Mouse (Mus musculus) CH12.LX (cell line): ENCODE results near the gene Fbrsl1. TPM values are rescaled to one million over a fixed set of nuclear protein-coding genes. Genes with fewer than 3 reads are reported as not detected.

Experiments used
- DNase-seq: peaks from one replicate; pipeline ENCODE4 v3.0.0-alpha.2; 2013; ENCODE audit errors: extremely low read depth
- H3K27ac ChIP-seq: 2 replicates; pipeline ENCODE4 v1.5.1; 2012; ENCODE audit warnings: low read depth, mild to moderate bottlenecking, control low read depth, moderate library complexity; ENCODE audit not compliant: insufficient read depth
- H3K27me3 ChIP-seq: replicated peaks from 2 replicates; pipeline ENCODE3; 2012; ENCODE audit warnings: inconsistent platforms
- H3K36me3 ChIP-seq, 2 experiments: replicated peaks in 1 of 2; 2 replicates each; pipeline versions ENCODE3 to v1.6.1; 2012; ENCODE audit warnings: inconsistent platforms in 1 of 2, low read length in 1 of 2, mild to moderate bottlenecking in 1 of 2, mixed read lengths in 1 of 2, moderate library complexity in 1 of 2; ENCODE audit not compliant: control insufficient read depth in 1 of 2, insufficient read depth in 1 of 2
- H3K4me1 ChIP-seq, 2 experiments: 2 replicates each; pipeline ENCODE4 v1.6.1; 2012; ENCODE audit warnings: inconsistent platforms in 1 of 2, moderate library complexity in 1 of 2; ENCODE audit not compliant: insufficient read depth in 2 of 2, control insufficient read depth in 1 of 2
- H3K4me2 ChIP-seq: 2 replicates; pipeline ENCODE4 v1.6.1; 2012; ENCODE audit warnings: low read depth, mild to moderate bottlenecking, control low read depth; ENCODE audit not compliant: poor library complexity, insufficient read depth, severe bottlenecking
- H3K4me3 ChIP-seq, 3 experiments: fragments of 150-350 bp in 1 of 3; sonication (generic) in 1 of 3; replicated peaks in 1 of 3; 2 replicates each; pipeline versions ENCODE3 to v1.5.1; 2011 to 2012; ENCODE audit warnings: low read depth in 2 of 3, low read length in 2 of 3, mild to moderate bottlenecking in 2 of 3, moderate library complexity in 2 of 3, control low read depth in 1 of 3, improper control_type of control experiment in 1 of 3, inconsistent platforms in 1 of 3, mixed read lengths in 1 of 3; ENCODE audit not compliant: poor library complexity in 1 of 3
- H3K79me2 ChIP-seq: replicated peaks from 2 replicates; pipeline ENCODE4 v1.6.1; 2012; ENCODE audit warnings: mild to moderate bottlenecking, moderate library complexity; ENCODE audit not compliant: control insufficient read depth, poor library complexity, insufficient read depth, severe bottlenecking; ENCODE audit errors: extremely low read depth
- H3K9ac ChIP-seq: 2 replicates; pipeline ENCODE4 v1.6.1; 2012; ENCODE audit warnings: low read depth, mild to moderate bottlenecking, control low read depth, moderate library complexity; ENCODE audit not compliant: insufficient read depth
- H3K9me3 ChIP-seq: replicated peaks from 2 replicates; pipeline ENCODE3; 2012; ENCODE audit warnings: low read length, inconsistent platforms, mixed read lengths
- BHLHE40 ChIP-seq: IDR thresholded peaks from 2 replicates; pipeline ENCODE4 v1.6.1; 2011; ENCODE audit warnings: mild to moderate bottlenecking, low read depth, low read length, improper control_type of control experiment
- CHD1 ChIP-seq: IDR thresholded peaks from 2 replicates; pipeline ENCODE4 v1.6.1; 2012; ENCODE audit warnings: low read depth, low read length, improper control_type of control experiment, inconsistent platforms
- EP300 ChIP-seq: IDR thresholded peaks from 2 replicates; pipeline ENCODE4 v1.6.1; 2011; ENCODE audit warnings: low read length, improper control_type of control experiment
- ETS1 ChIP-seq: conservative IDR thresholded peaks from 2 replicates; pipeline ENCODE4 v1.6.1; 2012; ENCODE audit warnings: low read depth, mild to moderate bottlenecking, inconsistent platforms, low read length, improper control_type of control experiment, moderate library complexity
- IRF4 ChIP-seq: IDR thresholded peaks from 2 replicates; pipeline ENCODE4 v1.6.1; 2014; ENCODE audit warnings: low read depth, mild to moderate bottlenecking, inconsistent platforms, low read length, improper control_type of control experiment
- JUN ChIP-seq: IDR thresholded peaks from 2 replicates; pipeline ENCODE4 v1.6.1; 2011; ENCODE audit warnings: low read depth, mild to moderate bottlenecking, low read length, improper control_type of control experiment, moderate library complexity; ENCODE audit not compliant: insufficient read depth
- MAFK ChIP-seq: IDR thresholded peaks from 2 replicates; pipeline ENCODE4 v1.6.1; 2011; ENCODE audit warnings: low read length, improper control_type of control experiment; ENCODE audit not compliant: insufficient replicate concordance
- MAZ ChIP-seq: IDR thresholded peaks from 2 replicates; pipeline ENCODE4 v1.6.1; 2012; ENCODE audit warnings: low read depth, mild to moderate bottlenecking, inconsistent platforms, low read length, improper control_type of control experiment, moderate library complexity
- MEF2A ChIP-seq: IDR thresholded peaks from 2 replicates; pipeline ENCODE4 v1.6.1; 2014; ENCODE audit warnings: low read depth, mild to moderate bottlenecking, inconsistent platforms, low read length, improper control_type of control experiment, borderline replicate concordance
- MYC ChIP-seq: IDR thresholded peaks from 2 replicates; pipeline ENCODE4 v1.6.1; 2011; ENCODE audit warnings: low read depth, mild to moderate bottlenecking, improper control_type of control experiment, low read length
- PAX5 ChIP-seq: IDR thresholded peaks from 2 replicates; pipeline ENCODE4 v1.6.1; 2012; ENCODE audit warnings: low read length, inconsistent platforms, mixed read lengths
- POLR2AphosphoS2 ChIP-seq: IDR thresholded peaks from 2 replicates; pipeline ENCODE4 v1.6.1; 2011; ENCODE audit warnings: low read depth, low read length, improper control_type of control experiment
- TBP ChIP-seq: conservative IDR thresholded peaks from 2 replicates; pipeline ENCODE4 v1.6.1; 2011; ENCODE audit warnings: low read depth, low read length, improper control_type of control experiment
- TCF12 ChIP-seq: IDR thresholded peaks from 2 replicates; pipeline ENCODE4 v1.6.1; 2014; ENCODE audit warnings: low read depth, mild to moderate bottlenecking, inconsistent platforms, low read length, improper control_type of control experiment
- ZC3H11A ChIP-seq: IDR thresholded peaks from 2 replicates; pipeline ENCODE4 v1.6.1; 2012; ENCODE audit warnings: low read depth, mild to moderate bottlenecking, inconsistent platforms, low read length, improper control_type of control experiment
- ZKSCAN1 ChIP-seq: IDR thresholded peaks from 2 replicates; pipeline ENCODE4 v1.6.1; 2012; ENCODE audit warnings: low read depth, inconsistent platforms, low read length, improper control_type of control experiment, borderline replicate concordance
- ZMIZ1 ChIP-seq: IDR thresholded peaks from 2 replicates; pipeline ENCODE4 v1.6.1; 2012; ENCODE audit warnings: low read depth, mild to moderate bottlenecking, inconsistent platforms, low read length, improper control_type of control experiment
- dilution Hi-C: fragments of 300-500 bp; cut with MboI; formaldehyde crosslinking; loops from 2 replicates; pipeline ENCODE4 v1.14.3; 2020; ENCODE audit warnings: low sequenced_read_pairs; ENCODE audit not compliant: extremely low pct_unique_long_range_greater_than_20kb, extremely low pct_ligation_motif_present
- in situ Hi-C: fragments of 300-500 bp; cut with MboI; formaldehyde crosslinking; loops from 3 replicates; pipeline ENCODE4 v1.14.3; 2019; ENCODE audit warnings: low sequenced_read_pairs, low pct_ligation_motif_present, low pct_unique_long_range_greater_than_20kb, mixed read lengths
- polyA plus RNA-seq: library from polyadenylated mRNA; unstranded; fragments of >175 nt; gene quantifications from 2 replicates; pipeline ENCODE4 v1.2.1, GENCODE M21; 2012; ENCODE audit warnings: low read depth; ENCODE audit not compliant: insufficient read length
- total RNA-seq, 2 experiments: library from RNA; depleted of rRNA; stranded (reverse); fragments of 300-350 nt in 1 of 2; fragments of >200 nt in 1 of 2; gene quantifications; 2 replicates each; pipeline ENCODE4 v1.2.3; 2012 to 2014

Fbrsl1 gene
- total and polyA plus RNA-seq, 3 experiments: 3.0 to 32.0 (median 9.8) TPM

GRCm38 (mm10) chr5:110428290-110428689 is 20.0 kb downstream of the Fbrsl1 start:
- H3K9me3 ChIP-seq: no peaks in the 10 kb centered on the region
- no peaks in the 10 kb centered on the region for H3K79me2 ChIP-seq
- no peak overlapping the region for H3K9ac ChIP-seq
- peaks cover 38 to 70% of the 10 kb centered on the region in 2 experiments for H3K4me1 ChIP-seq
- no peak overlapping the region for H3K4me3 ChIP-seq
- H3K36me3 ChIP-seq: peaks cover 29 to 59% of the 10 kb centered on the region in 2 experiments
- H3K4me2 ChIP-seq: peak overlapping the region; percentile 7; the same call in 1 of the 2 replicates
- peak overlapping the region; percentile 83 for H3K27ac ChIP-seq
- dilution Hi-C loops (no loop called here), in situ Hi-C loops (loop anchor here (5.0 kb wide), 1 partner anchor 46 kb away; no protein-coding TSS in a partner anchor)
- TF ChIP-seq ETS1 (peak; percentile 68), MAFK (no peak), ZKSCAN1 (no peak), JUN (0 out of 2 replicates have a peak, but pooled peaks have one; percentile 8), TCF12 (peak; percentile 28; the same call in 1 of the 2 replicates), BHLHE40 (peak; percentile 77), CHD1 (peak; percentile 82; the same call in 1 of the 2 replicates), ZMIZ1 (no peak), MEF2A (0 out of 2 replicates have a peak, but pooled peaks have one; percentile 18), MAZ (0 out of 2 replicates have a peak, but pooled peaks have one; percentile 38), MYC (no peak), IRF4 (peak; percentile 90)
- no peaks in the 10 kb centered on the region for H3K27me3 ChIP-seq
- DNase-seq: peak; percentile 58

DNA sequence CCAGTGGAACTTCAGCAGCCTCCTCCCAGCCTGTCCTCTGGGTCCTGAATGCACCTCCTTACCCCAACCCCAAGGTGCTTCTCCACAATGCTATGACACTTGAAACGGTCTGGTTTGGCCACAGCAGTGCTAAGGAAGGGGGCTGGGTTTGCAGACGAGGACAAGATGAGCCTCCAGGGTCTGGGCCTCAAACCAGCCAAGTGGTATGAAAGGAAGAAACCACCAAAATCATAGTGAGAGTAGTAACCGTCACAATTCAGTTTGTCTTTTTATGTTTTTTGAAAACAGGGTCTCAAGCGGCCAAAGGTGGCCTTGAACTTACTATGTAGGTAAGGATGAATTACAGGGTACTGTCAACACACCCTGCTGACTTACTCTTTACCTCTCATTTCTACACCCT is 23.1 kb downstream of the Fbrsl1 start:
- Histone ChIP-seq H3K4me3 (peak overlapping the region; percentile 33 to 53 (median 38)), H3K4me1 (peaks cover 51 to 88% of the 10 kb centered on the region in 2 experiments), H3K36me3 (peaks cover under 1 to 42% of the 10 kb centered on the region in 2 experiments), H3K4me2 (peak overlapping the region; percentile 94)
- peak; percentile 53 for DNase-seq
- in situ Hi-C loops: loop anchor here (5.0 kb wide), 1 partner anchor 43 kb away; no protein-coding TSS in a partner anchor
- TF ChIP-seq MEF2A: peak; percentile 27; the same call in 1 of the 2 replicates
- TF ChIP-seq MYC: no peak
- no peak for TF ChIP-seq PAX5
- no peak for TF ChIP-seq ZKSCAN1
- TF ChIP-seq TBP: no peak
- peak; percentile 56; the same call in 1 of the 2 replicates for TF ChIP-seq IRF4
- 0 out of 2 replicates have a peak, but pooled peaks have one; percentile 36 for TF ChIP-seq TCF12
- no peak for TF ChIP-seq ZC3H11A
- no peak for TF ChIP-seq POLR2AphosphoS2
- TF ChIP-seq BHLHE40: 0 out of 2 replicates have a peak, but pooled peaks have one; percentile 16
- TF ChIP-seq JUN: no peak
- peak; percentile 18; the same call in 1 of the 2 replicates for TF ChIP-seq EP300
- TF ChIP-seq, all 38 proteins: peak for 5
- Histone ChIP-seq H3K27ac (peak overlapping the region; percentile 87), H3K9ac (peak overlapping the region; percentile 39), H3K79me2 (no peaks in the 10 kb centered on the region), H3K27me3 (no peaks in the 10 kb centered on the region), H3K9me3 (no peaks in the 10 kb centered on the region)
- dilution Hi-C loops: no loop called here
